Mouse (Mus musculus) lung, postnatal 0 days (tissue): ENCODE data around the gene Zfp260. TPM values are rescaled to one million over a fixed set of nuclear protein-coding genes. Genes with fewer than 3 reads are reported as not detected.
A peak's percentile ranks its signal among the peaks of the same experiment; 100 is the strongest.

Experiments used
- ATAC-seq: fragments of 200-750 bp; cut with Nextera tagmentation; 2 replicates; pipeline ENCODE4 v1.8.0; 2017; ENCODE audit warnings: moderate library complexity
- DNase-seq: peaks from one replicate; pipeline ENCODE4 v3.0.0-alpha.2; 2016; ENCODE audit warnings: low spot score
- H3K27ac ChIP-seq: fragments of 300-500 bp; sonication (generic); 2 replicates; pipeline ENCODE4 v1.5.1; 2014; ENCODE audit warnings: antibody characterized with exemption, mild to moderate bottlenecking, low read length, mixed read lengths
- H3K27me3 ChIP-seq: fragments of 300-500 bp; sonication (generic); replicated peaks from 2 replicates; pipeline ENCODE4 v1.6.1; 2014; ENCODE audit warnings: low read length, mixed read lengths; ENCODE audit not compliant: insufficient read depth
- H3K36me3 ChIP-seq: fragments of 300-500 bp; sonication (generic); 2 replicates; pipeline ENCODE4 v1.6.1; 2014; ENCODE audit warnings: low read length, mixed read lengths; ENCODE audit not compliant: insufficient read depth
- H3K4me1 ChIP-seq: fragments of 300-500 bp; sonication (generic); 2 replicates; pipeline ENCODE4 v1.6.1; 2014; ENCODE audit warnings: antibody characterized with exemption, low read depth, low read length, mixed read lengths; ENCODE audit not compliant: insufficient read depth
- H3K4me2 ChIP-seq: fragments of 300-500 bp; sonication (generic); replicated peaks from 2 replicates; pipeline ENCODE4 v1.6.1; 2014; ENCODE audit warnings: low read depth, mild to moderate bottlenecking, low read length, moderate library complexity, mixed read lengths
- H3K4me3 ChIP-seq: fragments of 300-500 bp; sonication (generic); 2 replicates; pipeline ENCODE4 v1.5.1; 2014; ENCODE audit warnings: low read depth, low read length
- H3K9ac ChIP-seq: fragments of 300-500 bp; sonication (generic); replicated peaks from 2 replicates; pipeline ENCODE4 v1.6.1; 2014; ENCODE audit warnings: low read depth, mild to moderate bottlenecking
- H3K9me3 ChIP-seq: fragments of 300-500 bp; sonication (generic); 2 replicates; pipeline ENCODE4 v1.6.1; 2016; ENCODE audit warnings: low read length, mixed read lengths
- CTCF ChIP-seq: IDR thresholded peaks from 2 replicates; pipeline ENCODE4 v1.5.1; 2016; ENCODE audit warnings: antibody characterized with exemption, mild to moderate bottlenecking
- EP300 ChIP-seq: IDR thresholded peaks from 2 replicates; pipeline ENCODE4 v1.6.1; 2016; ENCODE audit warnings: antibody characterized with exemption, mild to moderate bottlenecking, control low read depth
- WGBS: fragments of 180-500 bp; shearing (Covaris S2); extraction: QIAGEN DNeasy Blood & Tissue Kit; methylation state at CpG from one replicate; pipeline ENCODE4 v1.1.7; 2014; 5-methylcytosine and 5-hydroxymethylcytosine counted together
- polyA plus RNA-seq: library from polyadenylated mRNA; unstranded; fragments of >200 nt; fragmentation: Nextera tagmentation; extraction: Ambion mirVana; gene quantifications from 2 replicates; pipeline ENCODE4 v1.2.1, GENCODE M21; 2015

Gene Zfp260
- polyA plus RNA-seq: 58.4 and 61.0 TPM in 2 replicates

DNA sequence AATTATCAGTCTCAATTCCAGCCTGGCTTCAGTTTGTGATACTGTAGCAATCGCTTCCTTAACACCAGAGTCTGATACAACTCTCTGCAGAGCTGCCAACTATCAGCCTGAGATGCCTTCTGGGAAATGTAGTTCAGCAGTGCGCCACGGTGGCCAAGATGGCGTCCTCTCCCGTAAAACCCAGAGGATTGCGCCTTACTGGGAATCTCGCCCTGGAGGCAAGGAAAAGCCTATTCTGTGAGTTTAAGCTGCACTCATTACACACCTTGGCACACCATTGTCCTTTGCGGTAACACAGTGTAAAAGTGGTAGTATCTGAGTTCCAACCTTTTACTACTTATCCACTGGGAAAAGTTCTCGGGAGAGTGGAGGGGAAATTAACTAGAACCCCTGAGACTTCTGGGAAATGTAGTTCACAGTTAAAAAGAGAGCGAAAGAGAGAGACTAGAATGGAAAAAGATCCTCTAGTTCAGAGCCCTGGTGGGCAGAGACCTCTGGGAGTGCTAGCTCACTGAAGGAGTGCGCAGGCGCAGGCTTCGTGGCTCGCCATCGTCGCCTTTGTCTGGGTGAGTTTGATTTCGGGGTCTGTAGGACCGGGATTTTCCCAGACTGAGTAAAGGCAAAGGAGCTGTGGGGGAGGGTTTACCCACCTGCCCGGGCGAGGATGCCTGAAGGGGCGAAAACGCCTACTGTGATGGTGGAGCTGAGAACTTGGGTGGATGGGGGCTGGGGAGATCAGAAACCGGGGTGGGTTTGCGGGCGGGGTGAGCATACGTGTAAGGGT lies at the start of gene Zfp260:
TSS of gene Zfp260 (plus strand) at position 132 of the 784 bp plus-strand sequence.
- ATAC-seq: peak; percentile 86
- peak within 1 kb of the TSS; percentile 76 for H3K4me3 ChIP-seq
- no peaks in the 10 kb centered on the region for H3K9me3 ChIP-seq
- no peaks in the 10 kb centered on the region for H3K36me3 ChIP-seq
- H3K4me2 ChIP-seq: peak within 1 kb of the TSS; percentile 58
- under 1% methylated on average over 26 of the region's 26 CpGs for WGBS
- H3K4me1 ChIP-seq: no peaks in the 10 kb centered on the region
- DNase-seq: peak; percentile 99
- no peaks in the 10 kb centered on the region for H3K27me3 ChIP-seq
- peak within 1 kb of the TSS; percentile 75 for H3K9ac ChIP-seq
- H3K27ac ChIP-seq: peak within 1 kb of the TSS; percentile 93
- TF ChIP-seq EP300: peak; percentile 49; the same call in 1 of the 2 replicates
- peak; percentile 38 for TF ChIP-seq CTCF

- H3K4me1 ChIP-seq: no peaks in the 10 kb centered on the region
- H3K27me3 ChIP-seq: no peaks in the 10 kb centered on the region
- H3K36me3 ChIP-seq: no peaks in the 10 kb centered on the region
- H3K27ac ChIP-seq: no peak overlapping the region
- DNase-seq (no peak), ATAC-seq (no peak)
- H3K9ac ChIP-seq: no peak overlapping the region
- no peak overlapping the region for H3K4me3 ChIP-seq
- 68% methylated on average over 4 of the region's 4 CpGs for WGBS
- TF ChIP-seq CTCF: no peak
- TF ChIP-seq EP300: no peak
- no peak overlapping the region for H3K4me2 ChIP-seq
- no peaks in the 10 kb centered on the region for H3K9me3 ChIP-seq
Measured at GRCm38 (mm10) chr7:30048126-30048525, 46.5 kb upstream of the Zfp260 start.

- peak within 1 kb of the TSS; percentile 89 for H3K4me2 ChIP-seq
- no peaks in the 10 kb centered on the region for H3K36me3 ChIP-seq
- peak within 1 kb of the TSS; percentile 11; the same call in 1 of the 2 replicates for H3K27ac ChIP-seq
- peak within 1 kb of the TSS; percentile 61 for H3K4me3 ChIP-seq
- DNase-seq (peak; percentile 89), ATAC-seq (peak; percentile 99)
- TF ChIP-seq CTCF (0 out of 2 replicates have a peak, but pooled peaks have one; percentile 1), EP300 (no peak)
- 0% methylated on average over 38 of the region's 40 CpGs for WGBS
- H3K9me3 ChIP-seq: no peaks in the 10 kb centered on the region
- H3K27me3 ChIP-seq: no peaks in the 10 kb centered on the region
- H3K4me1 ChIP-seq: no peaks in the 10 kb centered on the region
- peak within 1 kb of the TSS; percentile 36; the same call in 1 of the 2 replicates for H3K9ac ChIP-seq
Measured at GRCm38 (mm10) chr7:30050882-30051548, 43.6 kb upstream of the Zfp260 start, which contains the start of gene Zfp14. Gene Zfp14, minus strand, starts transcription at chr7:30051380.

DNA sequence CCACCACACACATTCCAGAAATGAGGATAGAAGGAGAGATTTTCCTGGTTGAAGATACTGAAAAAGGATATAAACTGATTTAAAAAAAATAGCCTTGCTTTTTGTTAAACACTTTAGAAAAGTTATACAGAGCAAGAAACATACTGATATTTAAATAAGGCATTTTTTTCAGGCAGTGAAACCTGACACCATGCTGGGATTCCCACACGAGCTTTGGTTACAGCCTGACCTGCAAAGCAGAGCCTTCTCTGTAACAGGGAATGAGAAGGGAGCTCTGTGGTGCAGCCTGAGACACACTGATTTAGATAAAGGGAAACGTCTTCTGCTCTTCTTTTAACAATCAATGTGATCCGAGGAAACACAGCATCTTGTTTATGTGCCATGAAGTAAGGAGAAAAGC lies 41.0 kb upstream of the Zfp260 start:
- Histone ChIP-seq H3K9ac (no peak overlapping the region), H3K9me3 (no peaks in the 10 kb centered on the region), H3K36me3 (peaks cover 6% of the 10 kb centered on the region; the same call in 1 of the 2 replicates), H3K4me3 (no peak overlapping the region), H3K27ac (no peak overlapping the region), H3K27me3 (no peaks in the 10 kb centered on the region), H3K4me1 (no peaks in the 10 kb centered on the region), H3K4me2 (no peak overlapping the region)
- WGBS: 5% methylated on average over 3 of the region's 3 CpGs
- DNase-seq (no peak), ATAC-seq (no peak)
- TF ChIP-seq CTCF (no peak), EP300 (no peak)

DNA sequence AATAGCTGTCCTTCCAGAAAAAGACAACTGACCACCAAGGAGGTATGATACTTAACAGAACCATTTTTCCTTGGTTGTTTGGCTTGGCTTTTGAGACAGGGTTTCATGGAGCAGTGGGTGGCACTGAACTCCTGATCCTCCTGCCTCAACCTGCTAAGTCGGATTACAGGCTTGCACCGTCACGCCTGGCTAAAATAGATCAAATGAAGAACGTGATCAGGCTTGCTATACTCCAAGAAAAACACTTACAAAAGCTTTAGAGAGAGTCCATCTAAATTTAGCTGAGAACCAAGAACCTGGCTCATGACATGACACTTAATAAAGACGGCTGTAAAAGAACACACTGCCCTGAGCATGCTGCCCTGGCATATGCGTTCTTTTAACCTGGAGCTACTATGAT lies 34.2 kb upstream of the Zfp260 start:
- H3K27me3 ChIP-seq: no peaks in the 10 kb centered on the region
- H3K4me2 ChIP-seq: no peak overlapping the region
- H3K9ac ChIP-seq: no peak overlapping the region
- 84% methylated on average over 6 of the region's 6 CpGs for WGBS
- H3K4me1 ChIP-seq: no peaks in the 10 kb centered on the region
- peaks cover 12% of the 10 kb centered on the region for H3K36me3 ChIP-seq
- ATAC-seq: no peak
- H3K4me3 ChIP-seq: no peak overlapping the region
- no peak for TF ChIP-seq EP300
- TF ChIP-seq CTCF: no peak
- H3K27ac ChIP-seq: no peak overlapping the region
- no peak for DNase-seq
- no peaks in the 10 kb centered on the region for H3K9me3 ChIP-seq

GRCm38 (mm10) chr7:30062478-30062877 lies 32.1 kb upstream of the Zfp260 start:
- Histone ChIP-seq H3K36me3 (peaks cover 6% of the 10 kb centered on the region; the same call in 1 of the 2 replicates), H3K4me1 (no peaks in the 10 kb centered on the region), H3K4me2 (no peak overlapping the region), H3K9ac (no peak overlapping the region), H3K9me3 (no peaks in the 10 kb centered on the region), H3K27me3 (no peaks in the 10 kb centered on the region), H3K27ac (no peak overlapping the region), H3K4me3 (no peak overlapping the region)
- ATAC-seq: no peak
- DNase-seq: no peak
- no peak for TF ChIP-seq EP300
- peak; percentile 49 for TF ChIP-seq CTCF
- WGBS: 93% methylated on average over 5 of the region's 5 CpGs
